Mouse (Mus musculus) midbrain, embryonic 11.5 days (tissue): ENCODE results near the gene Cfap65. TPM values are rescaled to one million over a fixed set of nuclear protein-coding genes. Genes with fewer than 3 reads are reported as not detected.
A peak's percentile ranks its signal among the peaks of the same experiment; 100 is the strongest.

Experiments
- ATAC-seq: fragments of 200-750 bp; cut with Nextera tagmentation; 2 replicates; pipeline ENCODE4 v1.8.0; 2017; ENCODE audit warnings: moderate TSS enrichment, moderate library complexity; ENCODE audit not compliant: low FRiP score
- DNase-seq: peaks from one replicate; pipeline ENCODE4 v3.0.0; 2015; ENCODE audit warnings: low spot score; ENCODE audit errors: missing footprints
- H3K27ac ChIP-seq: fragments of 300-500 bp; sonication (generic); 2 replicates; pipeline ENCODE4 v1.5.1; 2014; ENCODE audit warnings: low read depth, low read length
- H3K27me3 ChIP-seq: fragments of 300-500 bp; sonication (generic); 2 replicates; pipeline ENCODE4 v1.6.1; 2014; ENCODE audit warnings: mild to moderate bottlenecking, low read length, moderate library complexity, mixed read lengths; ENCODE audit not compliant: control insufficient read depth, insufficient read depth
- H3K36me3 ChIP-seq: fragments of 300-500 bp; sonication (generic); 2 replicates; pipeline ENCODE4 v1.6.1; 2014; ENCODE audit warnings: mild to moderate bottlenecking, low read length, moderate library complexity, mixed read lengths; ENCODE audit not compliant: control insufficient read depth, insufficient read depth
- H3K4me1 ChIP-seq: fragments of 300-500 bp; sonication (generic); 2 replicates; pipeline ENCODE4 v1.6.1; 2014; ENCODE audit warnings: low read length; ENCODE audit not compliant: control insufficient read depth, insufficient read depth
- H3K4me2 ChIP-seq: fragments of 300-500 bp; sonication (generic); 2 replicates; pipeline ENCODE4 v1.6.1; 2014; ENCODE audit warnings: mild to moderate bottlenecking, moderate library complexity
- H3K4me3 ChIP-seq: fragments of 300-500 bp; sonication (generic); 2 replicates; pipeline ENCODE4 v1.5.1; 2014; ENCODE audit warnings: low read depth, low read length
- H3K9ac ChIP-seq: fragments of 300-500 bp; sonication (generic); 2 replicates; pipeline ENCODE4 v1.6.1; 2014; ENCODE audit warnings: low read length
- H3K9me3 ChIP-seq: fragments of 300-500 bp; sonication (generic); 2 replicates; pipeline ENCODE4 v1.6.1; 2016; ENCODE audit warnings: low read length; ENCODE audit not compliant: control insufficient read depth
- WGBS: fragments of 180-500 bp; shearing (Covaris S2); extraction: QIAGEN DNeasy Blood & Tissue Kit; methylation state at CpG from one replicate; pipeline ENCODE4 v1.1.7; 2014; 5-methylcytosine and 5-hydroxymethylcytosine counted together
- polyA plus RNA-seq: library from polyadenylated mRNA; unstranded; fragments of >200 nt; fragmentation: Nextera tagmentation; extraction: Ambion mirVana; gene quantifications from 2 replicates; pipeline ENCODE4 v1.2.1, GENCODE M21; 2014

Gene Cfap65
- polyA plus RNA-seq, 1 experiment from 2014 or later, result 0.04 TPM

- ATAC-seq (no peak), DNase-seq (no peak)
- Histone ChIP-seq H3K4me3 (no peak overlapping the region), H3K9me3 (no peaks in the 10 kb centered on the region), H3K27ac (no peak overlapping the region), H3K36me3 (no peaks in the 10 kb centered on the region), H3K9ac (no peak overlapping the region), H3K4me2 (no peak overlapping the region), H3K27me3 (no peaks in the 10 kb centered on the region), H3K4me1 (peaks cover 4% of the 10 kb centered on the region; the same call in 1 of the 2 replicates)
- WGBS, result 78% methylated on average over 5 of the region's 5 CpGs
These were observed 26.9 kb upstream of the Cfap65 start for GRCm38 (mm10) chr1:74962126-74962852.

GRCm38 (mm10) chr1:74961722-74962121 lies 26.3 kb upstream of the Cfap65 start:
- H3K27me3 ChIP-seq, result no peaks in the 10 kb centered on the region
- DNase-seq, result no peak
- H3K9me3 ChIP-seq, result no peaks in the 10 kb centered on the region
- WGBS, result 92% methylated on average over 7 of the region's 7 CpGs
- H3K27ac ChIP-seq, result no peak overlapping the region
- H3K9ac ChIP-seq, result no peak overlapping the region
- no peaks in the 10 kb centered on the region for H3K36me3 ChIP-seq
- H3K4me2 ChIP-seq, result no peak overlapping the region
- no peak for ATAC-seq
- H3K4me3 ChIP-seq, result no peak overlapping the region
- peaks cover 4% of the 10 kb centered on the region; the same call in 1 of the 2 replicates for H3K4me1 ChIP-seq

- H3K9me3 ChIP-seq, result no peaks in the 10 kb centered on the region
- no peak overlapping the region for H3K4me3 ChIP-seq
- 92% methylated on average over 7 of the region's 7 CpGs for WGBS
- H3K4me2 ChIP-seq, result no peak overlapping the region
- no peak for ATAC-seq
- no peak overlapping the region for H3K27ac ChIP-seq
- H3K36me3 ChIP-seq, result no peaks in the 10 kb centered on the region
- H3K27me3 ChIP-seq, result peaks cover 4% of the 10 kb centered on the region; the same call in 1 of the 2 replicates
- DNase-seq, result peak; percentile 57
- H3K9ac ChIP-seq, result no peak overlapping the region
- H3K4me1 ChIP-seq, result peaks cover 4% of the 10 kb centered on the region; the same call in 1 of the 2 replicates
These were observed 24.7 kb upstream of the Cfap65 start for GRCm38 (mm10) chr1:74960059-74960458.

GRCm38 (mm10) chr1:74951556-74952210 lies 16.3 kb upstream of the Cfap65 start, which contains the start of gene Ihh:
Ihh (minus strand) TSS chr1:74951672.
- Histone ChIP-seq H3K27ac (no peak within 1 kb of the TSS), H3K4me1 (peaks cover 16% of the 10 kb centered on the region), H3K4me2 (peak within 1 kb of the TSS; percentile 51), H3K27me3 (peaks cover 77% of the 10 kb centered on the region), H3K36me3 (no peaks in the 10 kb centered on the region), H3K9me3 (no peaks in the 10 kb centered on the region), H3K4me3 (peak within 1 kb of the TSS; percentile 34), H3K9ac (no peak within 1 kb of the TSS)
- WGBS, result 1% methylated on average over 48 of the region's 55 CpGs
- DNase-seq (peak; percentile 93), ATAC-seq (0 out of 2 replicates have a peak, but pooled peaks have one; percentile 6)

GRCm38 (mm10) chr1:74950576-74951490 lies 15.4 kb upstream of the Cfap65 start:
- Histone ChIP-seq H3K4me2 (peak overlapping the region; percentile 51), H3K27me3 (peaks cover 85% of the 10 kb centered on the region), H3K4me3 (peak overlapping the region; percentile 34), H3K27ac (no peak overlapping the region), H3K36me3 (no peaks in the 10 kb centered on the region), H3K4me1 (peaks cover 16% of the 10 kb centered on the region), H3K9ac (no peak overlapping the region), H3K9me3 (no peaks in the 10 kb centered on the region)
- DNase-seq (peak; percentile 93), ATAC-seq (0 out of 2 replicates have a peak, but pooled peaks have one; percentile 51)
- WGBS, result 1% methylated on average over 82 of the region's 84 CpGs

GRCm38 (mm10) chr1:74950066-74950465 lies 14.7 kb upstream of the Cfap65 start:
- Histone ChIP-seq H3K4me3 (no peak overlapping the region), H3K4me1 (peaks cover 16% of the 10 kb centered on the region), H3K9ac (no peak overlapping the region), H3K27ac (no peak overlapping the region), H3K9me3 (no peaks in the 10 kb centered on the region), H3K4me2 (no peak overlapping the region), H3K27me3 (peaks cover 81% of the 10 kb centered on the region), H3K36me3 (no peaks in the 10 kb centered on the region)
- WGBS, result 2% methylated on average over 16 of the region's 16 CpGs
- DNase-seq (peak; percentile 90), ATAC-seq (no peak)

GRCm38 (mm10) chr1:74949666-74950050 lies 14.3 kb upstream of the Cfap65 start:
- Histone ChIP-seq H3K9ac (no peak overlapping the region), H3K27me3 (peaks cover 79% of the 10 kb centered on the region), H3K27ac (no peak overlapping the region), H3K4me2 (no peak overlapping the region), H3K4me3 (no peak overlapping the region), H3K4me1 (peaks cover 16% of the 10 kb centered on the region), H3K9me3 (no peaks in the 10 kb centered on the region), H3K36me3 (no peaks in the 10 kb centered on the region)
- ATAC-seq, result no peak
- WGBS, result 3% methylated on average over 24 of the region's 24 CpGs
- DNase-seq, result peak; percentile 88

GRCm38 (mm10) chr1:74948784-74949665 lies 13.6 kb upstream of the Cfap65 start:
- WGBS, result 2% methylated on average over 20 of the region's 20 CpGs
- H3K4me3 ChIP-seq, result no peak overlapping the region
- H3K4me2 ChIP-seq, result no peak overlapping the region
- peaks cover 16% of the 10 kb centered on the region for H3K4me1 ChIP-seq
- H3K27ac ChIP-seq, result no peak overlapping the region
- H3K9ac ChIP-seq, result no peak overlapping the region
- DNase-seq (peak; percentile 96), ATAC-seq (peak; percentile 54; the same call in 1 of the 2 replicates)
- H3K36me3 ChIP-seq, result no peaks in the 10 kb centered on the region
- H3K27me3 ChIP-seq, result peaks cover 77% of the 10 kb centered on the region
- no peaks in the 10 kb centered on the region for H3K9me3 ChIP-seq
